Mouse (Mus musculus): ENCODE measurements around the gene Metap2. TPM values are rescaled to one million over a fixed set of nuclear protein-coding genes. Genes with fewer than 3 reads are reported as not detected.
"Not testable (repeated sequence)": the region's sequence is repeated elsewhere in the genome, so short reads cannot be mapped to it uniquely, and the experiment has no call there.

The Metap2 gene
- polyA plus RNA-seq, 1 experiment from 2014 or later, result 159 TPM

- Histone ChIP-seq H3K4me1 (0 out of 2 replicates have a peak, but pooled peaks cover 4% of the 10 kb centered on the region), H3K9ac (replicated peaks) (no peak overlapping the region)
- 90% methylated on average over 7 of the region's 7 CpGs for WGBS
Observed at GRCm38 (mm10) chr10:93812098-93812497, 84.8 kb downstream of the Metap2 start.

GRCm38 (mm10) chr10:93810590-93811185 is 86.2 kb downstream of the Metap2 start:
- Histone ChIP-seq H3K4me2 (no peak overlapping the region), H3K4me1 (0 out of 2 replicates have a peak, but pooled peaks cover 4% of the 10 kb centered on the region), H3K9me3 (replicated peaks) (no peaks in the 10 kb centered on the region), H3K9ac (replicated peaks) (no peak overlapping the region), H3K36me3 (no peaks in the 10 kb centered on the region), H3K27me3 (replicated peaks) (no peaks in the 10 kb centered on the region), H3K4me3 (replicated peaks) (no peak overlapping the region), H3K27ac (replicated peaks) (no peak overlapping the region)
- 21% methylated on average over 7 of the region's 7 CpGs for WGBS
- no peak for ATAC-seq (ENCODE audit: low FRiP score)

More at GRCm38 (mm10) chr10:93812098-93812497, 84.8 kb downstream of the Metap2 start:
- no peak overlapping the region for H3K4me3 ChIP-seq (replicated peaks)
- H3K27me3 ChIP-seq (replicated peaks), result no peaks in the 10 kb centered on the region
- ATAC-seq (ENCODE audit: low FRiP score), result no peak
- H3K27ac ChIP-seq (replicated peaks), result no peak overlapping the region
- H3K9me3 ChIP-seq (replicated peaks), result no peaks in the 10 kb centered on the region
- no peak overlapping the region for H3K4me2 ChIP-seq
- H3K36me3 ChIP-seq, result no peaks in the 10 kb centered on the region

GRCm38 (mm10) chr10:93809438-93809837 is 87.5 kb downstream of the Metap2 start:
- not testable (repeated sequence) for H3K36me3 ChIP-seq; H3K9me3 ChIP-seq (replicated peaks); H3K4me1 ChIP-seq; H3K4me3 ChIP-seq (replicated peaks); H3K9ac ChIP-seq (replicated peaks); H3K27me3 ChIP-seq (replicated peaks); ATAC-seq (ENCODE audit: low FRiP score); H3K27ac ChIP-seq (replicated peaks); H3K4me2 ChIP-seq
- WGBS, result 98% methylated on average over 8 of the region's 8 CpGs

Other genes starting within 250 kb of the Metap2 start
- gene Usp44, start 65.5 kb downstream of the Metap2 start, polyA plus RNA-seq (2015; fragmentation: Nextera tagmentation; extraction: Ambion mirVana), result 0.08 and 0.37 TPM in 2 replicates
- gene Vezt, start 138.7 kb upstream of the Metap2 start, polyA plus RNA-seq (2015; fragmentation: Nextera tagmentation; extraction: Ambion mirVana), result 42.3 and 43.1 TPM in 2 replicates
- 1.8 and 2.3 TPM in 2 replicates for gene Fgd6, start 138.9 kb upstream of the Metap2 start, polyA plus RNA-seq (2015; fragmentation: Nextera tagmentation; extraction: Ambion mirVana)

Data from neural tube, embryonic 15.5 days (tissue).